Mouse (Mus musculus): ENCODE data around the gene Nfkbib. TPM values are rescaled to one million over a fixed set of nuclear protein-coding genes. Genes with fewer than 3 reads are reported as not detected.

Nfkbib gene
- polyA plus RNA-seq, 1 experiment from 2014 or later = 33.1 TPM

- H3K36me3 ChIP-seq (ENCODE audit: control insufficient read depth, insufficient read depth) = peaks cover 40% of the 10 kb centered on the region
- no peak for ATAC-seq
- H3K27ac ChIP-seq (ENCODE audit: low read depth, low read length) = peak within 1 kb of the TSS; percentile 28
- 48% methylated on average over 5 of the region's 5 CpGs for WGBS
- no peaks in the 10 kb centered on the region for H3K9me3 ChIP-seq (ENCODE audit: control insufficient read depth)
- H3K9ac ChIP-seq (ENCODE audit: low read depth, low read length) = no peak within 1 kb of the TSS
- no peaks in the 10 kb centered on the region for H3K27me3 ChIP-seq (replicated peaks; ENCODE audit: control insufficient read depth, insufficient read depth, low read length)
- TF ChIP-seq CTCF (IDR thresholded peaks at IDR 0.05; ENCODE audit: low read depth) = no peak
- no peak within 1 kb of the TSS for H3K4me2 ChIP-seq (replicated peaks; ENCODE audit: low read depth)
- H3K4me3 ChIP-seq (ENCODE audit: low read depth, low read length) = no peak within 1 kb of the TSS
- H3K4me1 ChIP-seq (replicated peaks; ENCODE audit: control insufficient read depth, insufficient read depth, low read length) = peaks cover 5% of the 10 kb centered on the region; the same call in 1 of the 2 replicates
Measured at GRCm38 (mm10) chr7:28788307-28789195, 21.2 kb upstream of the Nfkbib start, which contains the start of gene Rinl. Rinl (plus strand) TSS chr7:28788969.

GRCm38 (mm10) chr7:28787884-28788283 lies 20.6 kb upstream of the Nfkbib start:
- Histone ChIP-seq H3K4me2 (replicated peaks; ENCODE audit: low read depth) (no peak overlapping the region), H3K9me3 (ENCODE audit: control insufficient read depth) (no peaks in the 10 kb centered on the region), H3K4me1 (replicated peaks; ENCODE audit: control insufficient read depth, insufficient read depth, low read length) (peaks cover 5% of the 10 kb centered on the region; the same call in 1 of the 2 replicates), H3K36me3 (ENCODE audit: control insufficient read depth, insufficient read depth) (peaks cover 47% of the 10 kb centered on the region), H3K4me3 (ENCODE audit: low read depth, low read length) (no peak overlapping the region), H3K27me3 (replicated peaks; ENCODE audit: control insufficient read depth, insufficient read depth, low read length) (no peaks in the 10 kb centered on the region), H3K27ac (ENCODE audit: low read depth, low read length) (no peak overlapping the region), H3K9ac (ENCODE audit: low read depth, low read length) (no peak overlapping the region)
- TF ChIP-seq CTCF (IDR thresholded peaks at IDR 0.05; ENCODE audit: low read depth) = no peak
- ATAC-seq = no peak
- 93% methylated on average over 9 of the region's 9 CpGs for WGBS

GRCm38 (mm10) chr7:28785161-28785560 lies 17.8 kb upstream of the Nfkbib start:
- TF ChIP-seq CTCF (IDR thresholded peaks at IDR 0.05; ENCODE audit: low read depth) = no peak
- Histone ChIP-seq H3K27me3 (replicated peaks; ENCODE audit: control insufficient read depth, insufficient read depth, low read length) (no peaks in the 10 kb centered on the region), H3K4me1 (replicated peaks; ENCODE audit: control insufficient read depth, insufficient read depth, low read length) (peaks cover 6% of the 10 kb centered on the region; the same call in 1 of the 2 replicates), H3K9ac (ENCODE audit: low read depth, low read length) (no peak overlapping the region), H3K4me3 (ENCODE audit: low read depth, low read length) (no peak overlapping the region), H3K36me3 (ENCODE audit: control insufficient read depth, insufficient read depth) (peaks cover 52% of the 10 kb centered on the region), H3K9me3 (ENCODE audit: control insufficient read depth) (no peaks in the 10 kb centered on the region), H3K4me2 (replicated peaks; ENCODE audit: low read depth) (no peak overlapping the region), H3K27ac (ENCODE audit: low read depth, low read length) (no peak overlapping the region)
- no peak for ATAC-seq
- WGBS = 76% methylated on average over 5 of the region's 5 CpGs

- no peaks in the 10 kb centered on the region for H3K27me3 ChIP-seq (replicated peaks; ENCODE audit: control insufficient read depth, insufficient read depth, low read length)
- peaks cover 52% of the 10 kb centered on the region for H3K36me3 ChIP-seq (ENCODE audit: control insufficient read depth, insufficient read depth)
- peaks cover 6% of the 10 kb centered on the region; the same call in 1 of the 2 replicates for H3K4me1 ChIP-seq (replicated peaks; ENCODE audit: control insufficient read depth, insufficient read depth, low read length)
- TF ChIP-seq CTCF (IDR thresholded peaks at IDR 0.05; ENCODE audit: low read depth) = no peak
- no peak overlapping the region for H3K4me2 ChIP-seq (replicated peaks; ENCODE audit: low read depth)
- H3K27ac ChIP-seq (ENCODE audit: low read depth, low read length) = no peak overlapping the region
- WGBS = 91% methylated on average over 8 of the region's 8 CpGs
- H3K4me3 ChIP-seq (ENCODE audit: low read depth, low read length) = no peak overlapping the region
- no peak for ATAC-seq
- no peaks in the 10 kb centered on the region for H3K9me3 ChIP-seq (ENCODE audit: control insufficient read depth)
- no peak overlapping the region for H3K9ac ChIP-seq (ENCODE audit: low read depth, low read length)
Measured at GRCm38 (mm10) chr7:28781261-28781663, 13.9 kb upstream of the Nfkbib start.

GRCm38 (mm10) chr7:28780857-28781256 lies 13.5 kb upstream of the Nfkbib start:
- Histone ChIP-seq H3K4me3 (ENCODE audit: low read depth, low read length) (no peak overlapping the region), H3K36me3 (ENCODE audit: control insufficient read depth, insufficient read depth) (peaks cover 48% of the 10 kb centered on the region), H3K9me3 (ENCODE audit: control insufficient read depth) (no peaks in the 10 kb centered on the region), H3K4me1 (replicated peaks; ENCODE audit: control insufficient read depth, insufficient read depth, low read length) (peaks cover 6% of the 10 kb centered on the region; the same call in 1 of the 2 replicates), H3K9ac (ENCODE audit: low read depth, low read length) (no peak overlapping the region), H3K4me2 (replicated peaks; ENCODE audit: low read depth) (no peak overlapping the region), H3K27ac (ENCODE audit: low read depth, low read length) (0 out of 2 replicates have a peak overlapping the region, but pooled peaks have one; percentile 23), H3K27me3 (replicated peaks; ENCODE audit: control insufficient read depth, insufficient read depth, low read length) (no peaks in the 10 kb centered on the region)
- no peak for ATAC-seq
- no peak for TF ChIP-seq CTCF (IDR thresholded peaks at IDR 0.05; ENCODE audit: low read depth)
- WGBS = 73% methylated on average over 7 of the region's 7 CpGs

GRCm38 (mm10) chr7:28780067-28780658 lies 12.9 kb upstream of the Nfkbib start:
- no peak overlapping the region for H3K9ac ChIP-seq (ENCODE audit: low read depth, low read length)
- peaks cover 45% of the 10 kb centered on the region for H3K36me3 ChIP-seq (ENCODE audit: control insufficient read depth, insufficient read depth)
- H3K9me3 ChIP-seq (ENCODE audit: control insufficient read depth) = no peaks in the 10 kb centered on the region
- ATAC-seq = peak; percentile 68; the same call in 1 of the 2 replicates
- peak; percentile 87 for TF ChIP-seq CTCF (IDR thresholded peaks at IDR 0.05; ENCODE audit: low read depth)
- no peaks in the 10 kb centered on the region for H3K27me3 ChIP-seq (replicated peaks; ENCODE audit: control insufficient read depth, insufficient read depth, low read length)
- H3K4me3 ChIP-seq (ENCODE audit: low read depth, low read length) = no peak overlapping the region
- peaks cover 6% of the 10 kb centered on the region; the same call in 1 of the 2 replicates for H3K4me1 ChIP-seq (replicated peaks; ENCODE audit: control insufficient read depth, insufficient read depth, low read length)
- H3K4me2 ChIP-seq (replicated peaks; ENCODE audit: low read depth) = no peak overlapping the region
- peak overlapping the region; percentile 23 for H3K27ac ChIP-seq (ENCODE audit: low read depth, low read length)
- WGBS = 40% methylated on average over 6 of the region's 6 CpGs
